Mouse (Mus musculus) cerebellum, adult 11-12 months (tissue): ENCODE data around the gene Vwa7.
A peak's percentile ranks its signal among the peaks of the same experiment; 100 is the strongest.
"Not testable (repeated sequence)": the region's sequence is repeated elsewhere in the genome, so short reads cannot be mapped to it uniquely, and the experiment has no call there.

Experiments used
- DNase-seq: peaks from one replicate; pipeline ENCODE4 v3.0.0; 2022

The Vwa7 gene

GRCm38 (mm10) chr17:35016376-35016775 lies at the start of gene Vwa7:
Gene Vwa7, plus strand, starts transcription at chr17:35016579.
- peak; percentile 85 for DNase-seq

GRCm38 (mm10) chr17:34969822-34970221 lies 46.6 kb upstream of the Vwa7 start, which contains the start of gene Gm20481:
Gene Gm20481, plus strand, starts transcription at chr17:34969912.
- not testable (repeated sequence) for DNase-seq

- not testable (repeated sequence) for DNase-seq
These were observed 45.5 kb upstream of the Vwa7 start for GRCm38 (mm10) chr17:34970850-34971249.

GRCm38 (mm10) chr17:34971694-34972068 lies 44.7 kb upstream of the Vwa7 start:
- not testable (repeated sequence) for DNase-seq

- DNase-seq: peak; percentile 82
These were observed 44.2 kb upstream of the Vwa7 start, which contains the start of the genes Hspa1a and Hspa1l for GRCm38 (mm10) chr17:34972069-34972749. Gene Hspa1a, minus strand, starts transcription at chr17:34972156. Gene Hspa1l, plus strand, starts transcription at chr17:34972703.

GRCm38 (mm10) chr17:34975581-34976492 lies 40.5 kb upstream of the Vwa7 start:
- DNase-seq: no peak

GRCm38 (mm10) chr17:34977000-34977399 lies 39.4 kb upstream of the Vwa7 start:
- DNase-seq: no peak

GRCm38 (mm10) chr17:34978239-34978638 lies 38.1 kb upstream of the Vwa7 start:
- no peak for DNase-seq

- DNase-seq: no peak
These were observed 36.7 kb upstream of the Vwa7 start for GRCm38 (mm10) chr17:34979631-34980030.

GRCm38 (mm10) chr17:34980655-34981054 lies 35.7 kb upstream of the Vwa7 start:
- no peak for DNase-seq

GRCm38 (mm10) chr17:34981690-34982180 lies 34.6 kb upstream of the Vwa7 start, which contains the start of gene Lsm2:
Gene Lsm2, plus strand, starts transcription at chr17:34981862.
- DNase-seq: peak; percentile 92

GRCm38 (mm10) chr17:34982328-34982727 lies 34.1 kb upstream of the Vwa7 start:
- no peak for DNase-seq

GRCm38 (mm10) chr17:34984218-34984617 lies 32.2 kb upstream of the Vwa7 start:
- DNase-seq: no peak

GRCm38 (mm10) chr17:34994751-34995150 lies 21.6 kb upstream of the Vwa7 start:
- DNase-seq: no peak

- DNase-seq: not testable (repeated sequence)
These were observed 21.2 kb upstream of the Vwa7 start for GRCm38 (mm10) chr17:34995192-34995591.

GRCm38 (mm10) chr17:34995927-34996326 lies 20.5 kb upstream of the Vwa7 start:
- DNase-seq: not testable (repeated sequence)

GRCm38 (mm10) chr17:34996411-34997141 lies 19.8 kb upstream of the Vwa7 start:
- DNase-seq: no peak

- DNase-seq: no peak
These were observed 19.3 kb upstream of the Vwa7 start for GRCm38 (mm10) chr17:34997142-34997483.

GRCm38 (mm10) chr17:34998526-34999430 lies 17.6 kb upstream of the Vwa7 start:
- no peak for DNase-seq

- not testable (repeated sequence) for DNase-seq
These were observed 16.3 kb upstream of the Vwa7 start for GRCm38 (mm10) chr17:34999871-35000716.
